Mouse (Mus musculus) liver, embryonic 15.5 days (tissue): ENCODE data around the gene Thap8. TPM values are rescaled to one million over a fixed set of nuclear protein-coding genes. Genes with fewer than 3 reads are reported as not detected.

Source experiments
- ATAC-seq: fragments of 200-750 bp; cut with Nextera tagmentation; 2 replicates; pipeline ENCODE4 v1.8.0; 2017; ENCODE audit warnings: moderate number of reproducible peaks, mild to moderate bottlenecking, moderate library complexity; ENCODE audit not compliant: insufficient read depth
- H3K27ac ChIP-seq: fragments of 300-500 bp; sonication (generic); replicated peaks from 2 replicates; pipeline ENCODE4 v1.5.1; 2015; ENCODE audit warnings: mild to moderate bottlenecking, inconsistent platforms
- H3K27me3 ChIP-seq: fragments of 300-500 bp; sonication (generic); 2 replicates; pipeline ENCODE4 v1.6.1; 2015; ENCODE audit warnings: mild to moderate bottlenecking, inconsistent platforms
- H3K36me3 ChIP-seq: fragments of 300-500 bp; sonication (generic); replicated peaks from 2 replicates; pipeline ENCODE4 v1.6.1; 2015; ENCODE audit warnings: moderate library complexity, mild to moderate bottlenecking, inconsistent platforms
- H3K4me1 ChIP-seq: fragments of 300-500 bp; sonication (generic); replicated peaks from 2 replicates; pipeline ENCODE4 v1.6.1; 2015; ENCODE audit warnings: inconsistent platforms
- H3K4me2 ChIP-seq: fragments of 300-500 bp; sonication (generic); 2 replicates; pipeline ENCODE4 v1.6.1; 2015; ENCODE audit warnings: moderate library complexity, mild to moderate bottlenecking, inconsistent platforms
- H3K4me3 ChIP-seq: fragments of 300-500 bp; sonication (generic); replicated peaks from 2 replicates; pipeline ENCODE4 v1.5.1; 2015; ENCODE audit warnings: mild to moderate bottlenecking, inconsistent platforms
- H3K9ac ChIP-seq: fragments of 300-500 bp; sonication (generic); 2 replicates; pipeline ENCODE4 v1.6.1; 2015; ENCODE audit warnings: moderate library complexity, mild to moderate bottlenecking, inconsistent platforms
- H3K9me3 ChIP-seq: fragments of 300-500 bp; sonication (generic); replicated peaks from 2 replicates; pipeline ENCODE4 v1.6.1; 2016; ENCODE audit warnings: inconsistent platforms
- whole genome bisulfite sequencing: fragments of 180-500 bp; shearing (Covaris S2); methylation state at CpG from one replicate; pipeline ENCODE4 v1.1.7; 2015; ENCODE audit warnings: mixed read lengths; ENCODE audit not compliant: insufficient replicate concordance; 5-methylcytosine and 5-hydroxymethylcytosine counted together
- polyA plus RNA-seq: library from polyadenylated mRNA; unstranded; fragments of >200 nt; fragmentation: Nextera tagmentation; extraction: Ambion mirVana; gene quantifications from 2 replicates; pipeline ENCODE4 v1.2.1, GENCODE M21; 2015

The Thap8 gene
- polyA plus RNA-seq, 1 experiment from 2014 or later: 0.17 TPM

DNA sequence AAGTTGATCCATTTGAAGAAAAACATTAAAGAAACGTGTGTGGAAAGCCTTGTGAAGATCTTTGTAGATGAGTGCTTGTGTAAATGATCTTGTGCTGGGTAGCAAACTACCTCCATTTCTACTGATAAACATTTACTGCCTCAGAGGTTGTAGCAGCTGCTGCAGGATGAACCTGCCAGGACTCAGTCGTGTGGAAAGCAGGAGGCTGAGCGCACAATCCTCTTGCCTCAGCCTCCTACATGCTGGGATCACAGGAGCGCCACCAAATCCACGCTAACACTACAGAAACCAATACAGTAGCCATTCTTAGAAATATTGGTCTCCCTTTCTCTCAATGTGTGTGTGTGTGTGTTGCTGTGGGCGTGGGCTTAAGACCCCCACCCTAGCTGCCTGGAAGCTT is 8.2 kb downstream of the Thap8 start:
- H3K36me3 ChIP-seq: no peaks in the 10 kb centered on the region
- no peak for ATAC-seq
- 56% methylated on average over 6 of the region's 6 CpGs for whole genome bisulfite sequencing
- H3K9me3 ChIP-seq: no peaks in the 10 kb centered on the region
- H3K9ac ChIP-seq: no peak overlapping the region
- H3K4me3 ChIP-seq: no peak overlapping the region
- H3K27me3 ChIP-seq: peaks cover 32% of the 10 kb centered on the region
- no peaks in the 10 kb centered on the region for H3K4me1 ChIP-seq
- no peak overlapping the region for H3K27ac ChIP-seq
- no peak overlapping the region for H3K4me2 ChIP-seq

DNA sequence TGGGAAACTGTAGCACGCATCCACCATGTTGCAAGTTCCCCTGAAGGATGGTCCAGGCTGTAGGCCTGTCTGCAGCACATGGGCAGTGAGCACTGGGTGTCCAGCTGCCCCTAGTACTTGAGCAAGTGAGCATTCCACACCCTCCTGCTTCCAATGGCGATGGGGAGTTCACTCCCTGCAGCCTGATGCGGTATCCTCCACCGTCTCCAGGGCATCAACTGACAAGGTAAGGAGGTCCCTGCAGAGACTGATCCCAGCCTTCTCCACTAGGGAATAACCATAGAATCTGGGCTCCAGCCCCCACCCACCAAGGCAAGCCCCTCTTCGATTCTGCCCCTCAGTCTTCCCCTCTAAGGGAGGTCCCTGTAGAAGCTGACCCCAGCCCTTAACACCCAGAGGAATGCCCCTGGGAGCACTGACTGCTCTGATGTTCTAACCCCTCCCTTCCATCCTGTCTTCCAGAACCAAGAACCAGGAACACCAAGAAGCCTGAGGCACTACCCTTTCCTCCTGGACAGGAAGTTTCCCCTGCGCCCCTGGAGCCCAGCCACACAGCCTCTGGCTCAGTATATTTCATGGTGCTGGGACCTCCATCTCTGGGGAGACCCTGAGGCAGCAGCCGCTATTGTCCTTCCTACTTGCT is 9.3 kb downstream of the Thap8 start:
- no peak for ATAC-seq
- WGBS: 52% methylated on average over 7 of the region's 7 CpGs
- H3K27me3 ChIP-seq: peaks cover 32% of the 10 kb centered on the region

GRCm38 (mm10) chr7:30289714-30290399 is 10.0 kb downstream of the Thap8 start:
- Histone ChIP-seq H3K9ac (no peak overlapping the region), H3K4me2 (no peak overlapping the region), H3K27me3 (peaks cover 32% of the 10 kb centered on the region), H3K36me3 (no peaks in the 10 kb centered on the region), H3K4me1 (no peaks in the 10 kb centered on the region), H3K9me3 (no peaks in the 10 kb centered on the region), H3K4me3 (no peak overlapping the region), H3K27ac (no peak overlapping the region)
- ATAC-seq: no peak
- WGBS: 52% methylated on average over 10 of the region's 10 CpGs

More for the DNA sequence above, 9.3 kb downstream of the Thap8 start:
- H3K27ac ChIP-seq: no peak overlapping the region
- no peaks in the 10 kb centered on the region for H3K36me3 ChIP-seq
- no peak overlapping the region for H3K4me2 ChIP-seq
- H3K4me1 ChIP-seq: no peaks in the 10 kb centered on the region
- no peak overlapping the region for H3K4me3 ChIP-seq
- H3K9ac ChIP-seq: no peak overlapping the region
- H3K9me3 ChIP-seq: no peaks in the 10 kb centered on the region

- H3K36me3 ChIP-seq: no peaks in the 10 kb centered on the region
- no peaks in the 10 kb centered on the region for H3K9me3 ChIP-seq
- H3K4me2 ChIP-seq: no peak within 1 kb of the TSS; the same call in 1 of the 2 replicates
- no peaks in the 10 kb centered on the region for H3K4me1 ChIP-seq
- peak within 1 kb of the TSS; percentile 15; the same call in 1 of the 2 replicates for H3K4me3 ChIP-seq
- WGBS: 11% methylated on average over 35 of the region's 35 CpGs
- no peak within 1 kb of the TSS for H3K27ac ChIP-seq
- no peak for ATAC-seq
- no peak within 1 kb of the TSS for H3K9ac ChIP-seq
- H3K27me3 ChIP-seq: peaks cover 25% of the 10 kb centered on the region
Observed at GRCm38 (mm10) chr7:30291215-30292131, 11.6 kb downstream of the Thap8 start, which contains the start of gene Clip3. TSS of gene Clip3 (plus strand) at chr7:30291728.

DNA sequence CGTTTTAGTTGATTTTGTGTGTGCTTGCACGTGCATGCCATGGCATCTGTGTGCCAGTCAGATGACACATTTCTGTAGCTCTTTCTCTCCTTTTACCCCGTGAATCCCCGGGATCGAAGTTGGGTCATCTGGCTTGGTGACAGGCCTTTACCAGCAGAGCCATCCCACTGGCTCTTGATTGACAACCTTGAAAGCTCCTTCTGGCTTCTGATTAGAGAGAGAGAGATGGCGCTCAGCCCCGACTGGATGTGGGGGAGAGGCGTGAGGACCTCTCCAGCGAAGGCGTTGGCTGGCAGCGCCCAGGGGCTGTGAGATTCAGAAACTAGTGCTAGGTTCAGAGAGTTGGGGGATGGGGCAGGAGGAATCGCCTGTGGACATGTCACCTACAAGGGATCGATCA is 13.9 kb downstream of the Thap8 start:
- Histone ChIP-seq H3K4me3 (no peak overlapping the region), H3K36me3 (no peaks in the 10 kb centered on the region), H3K9ac (no peak overlapping the region), H3K4me2 (no peak overlapping the region), H3K9me3 (no peaks in the 10 kb centered on the region), H3K4me1 (no peaks in the 10 kb centered on the region), H3K27ac (no peak overlapping the region), H3K27me3 (peaks cover 22% of the 10 kb centered on the region)
- WGBS: 66% methylated on average over 13 of the region's 13 CpGs
- ATAC-seq: no peak

DNA sequence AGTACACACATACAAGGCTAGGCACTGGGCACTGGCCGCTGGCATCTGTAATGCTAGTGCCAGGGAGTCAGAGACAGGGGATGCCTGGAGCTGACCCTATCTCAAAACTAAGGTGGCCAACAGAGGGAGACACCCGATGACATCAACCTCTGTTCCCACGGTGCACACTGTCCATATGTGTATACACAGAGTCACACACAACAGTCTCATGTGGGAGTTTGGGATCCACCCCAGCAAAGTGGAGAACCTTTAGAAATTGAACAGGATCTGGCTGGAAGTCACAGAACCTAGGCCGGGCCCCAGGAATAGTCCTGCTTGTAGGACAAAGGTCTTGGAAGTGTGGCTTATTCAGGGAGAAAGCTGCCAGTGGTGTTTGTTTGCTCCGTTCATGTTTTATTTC is 14.4 kb downstream of the Thap8 start:
- 59% methylated on average over 5 of the region's 5 CpGs for WGBS

DNA sequence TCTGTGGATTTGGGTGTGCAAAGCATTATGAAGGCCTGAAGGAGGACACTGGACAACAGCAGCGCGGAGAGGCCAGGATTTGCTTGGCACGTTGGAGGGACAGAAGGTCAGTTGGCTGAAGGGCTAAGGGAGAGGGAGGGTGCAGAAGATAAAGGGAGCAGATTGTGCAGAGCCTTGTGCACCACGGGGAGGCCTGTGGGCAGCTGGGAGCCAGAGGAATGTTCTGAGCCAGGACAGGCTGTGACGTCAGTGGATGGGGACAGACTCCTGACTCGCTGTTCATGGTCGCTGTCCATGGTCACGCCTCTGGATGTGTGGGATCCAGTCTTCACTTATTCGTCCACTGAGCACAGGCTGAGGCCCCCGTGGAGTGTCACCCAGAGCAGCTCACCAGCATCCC is 15.2 kb downstream of the Thap8 start:
- Histone ChIP-seq H3K9ac (no peak overlapping the region), H3K9me3 (no peaks in the 10 kb centered on the region), H3K4me3 (no peak overlapping the region), H3K27ac (no peak overlapping the region), H3K27me3 (peaks cover 11% of the 10 kb centered on the region), H3K4me1 (no peaks in the 10 kb centered on the region), H3K36me3 (no peaks in the 10 kb centered on the region), H3K4me2 (no peak overlapping the region)
- ATAC-seq: no peak
- 35% methylated on average over 10 of the region's 10 CpGs for WGBS

More for the DNA sequence above, 14.4 kb downstream of the Thap8 start:
- Histone ChIP-seq H3K27ac (no peak overlapping the region), H3K36me3 (no peaks in the 10 kb centered on the region), H3K27me3 (peaks cover 17% of the 10 kb centered on the region), H3K9me3 (no peaks in the 10 kb centered on the region), H3K4me3 (no peak overlapping the region), H3K4me2 (no peak overlapping the region), H3K4me1 (no peaks in the 10 kb centered on the region), H3K9ac (no peak overlapping the region)
- no peak for ATAC-seq

- H3K4me1 ChIP-seq: no peaks in the 10 kb centered on the region
- 52% methylated on average over 15 of the region's 15 CpGs for WGBS
- H3K27ac ChIP-seq: no peak overlapping the region
- H3K4me2 ChIP-seq: no peak overlapping the region
- H3K4me3 ChIP-seq: no peak overlapping the region
- H3K36me3 ChIP-seq: no peaks in the 10 kb centered on the region
- peaks cover 4% of the 10 kb centered on the region for H3K27me3 ChIP-seq
- H3K9ac ChIP-seq: no peak overlapping the region
- no peaks in the 10 kb centered on the region for H3K9me3 ChIP-seq
- ATAC-seq: no peak
Observed at GRCm38 (mm10) chr7:30296816-30297215, 16.9 kb downstream of the Thap8 start.

DNA sequence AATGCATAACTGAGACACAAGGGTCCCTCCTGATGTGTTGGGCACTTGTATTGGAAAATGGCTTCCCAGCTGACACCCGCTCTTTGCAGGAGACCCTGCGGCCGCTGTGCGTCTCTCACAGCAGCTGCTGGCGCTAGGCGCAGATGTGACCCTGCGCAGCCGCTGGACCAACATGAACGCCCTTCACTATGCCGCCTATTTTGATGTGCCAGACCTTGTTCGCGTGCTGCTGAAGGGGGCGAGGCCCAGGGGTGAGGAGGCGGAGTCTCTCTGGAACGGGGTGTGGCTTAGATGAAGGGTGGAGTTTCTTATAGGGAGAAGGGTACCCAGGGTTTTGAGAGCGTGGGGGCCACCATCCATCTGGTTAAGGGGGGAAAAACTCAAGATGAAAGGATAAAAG is 17.4 kb downstream of the Thap8 start:
- H3K4me2 ChIP-seq: no peak overlapping the region
- H3K4me3 ChIP-seq: no peak overlapping the region
- WGBS: 73% methylated on average over 16 of the region's 16 CpGs
- no peak overlapping the region for H3K27ac ChIP-seq
- no peaks in the 10 kb centered on the region for H3K9me3 ChIP-seq
- no peaks in the 10 kb centered on the region for H3K27me3 ChIP-seq
- no peak for ATAC-seq
- H3K9ac ChIP-seq: no peak overlapping the region
- no peaks in the 10 kb centered on the region for H3K4me1 ChIP-seq
- H3K36me3 ChIP-seq: no peaks in the 10 kb centered on the region

- H3K27ac ChIP-seq: no peak overlapping the region
- H3K36me3 ChIP-seq: no peaks in the 10 kb centered on the region
- no peaks in the 10 kb centered on the region for H3K9me3 ChIP-seq
- H3K4me1 ChIP-seq: no peaks in the 10 kb centered on the region
- no peaks in the 10 kb centered on the region for H3K27me3 ChIP-seq
- H3K4me3 ChIP-seq: no peak overlapping the region
- ATAC-seq: no peak
- no peak overlapping the region for H3K4me2 ChIP-seq
- WGBS: 24% methylated on average over 3 of the region's 3 CpGs
- no peak overlapping the region for H3K9ac ChIP-seq
Observed at GRCm38 (mm10) chr7:30300914-30301313, 21.0 kb downstream of the Thap8 start.
